ENCODE assay signal across 8 mouse cellular contexts in the genomic region with DNA sequence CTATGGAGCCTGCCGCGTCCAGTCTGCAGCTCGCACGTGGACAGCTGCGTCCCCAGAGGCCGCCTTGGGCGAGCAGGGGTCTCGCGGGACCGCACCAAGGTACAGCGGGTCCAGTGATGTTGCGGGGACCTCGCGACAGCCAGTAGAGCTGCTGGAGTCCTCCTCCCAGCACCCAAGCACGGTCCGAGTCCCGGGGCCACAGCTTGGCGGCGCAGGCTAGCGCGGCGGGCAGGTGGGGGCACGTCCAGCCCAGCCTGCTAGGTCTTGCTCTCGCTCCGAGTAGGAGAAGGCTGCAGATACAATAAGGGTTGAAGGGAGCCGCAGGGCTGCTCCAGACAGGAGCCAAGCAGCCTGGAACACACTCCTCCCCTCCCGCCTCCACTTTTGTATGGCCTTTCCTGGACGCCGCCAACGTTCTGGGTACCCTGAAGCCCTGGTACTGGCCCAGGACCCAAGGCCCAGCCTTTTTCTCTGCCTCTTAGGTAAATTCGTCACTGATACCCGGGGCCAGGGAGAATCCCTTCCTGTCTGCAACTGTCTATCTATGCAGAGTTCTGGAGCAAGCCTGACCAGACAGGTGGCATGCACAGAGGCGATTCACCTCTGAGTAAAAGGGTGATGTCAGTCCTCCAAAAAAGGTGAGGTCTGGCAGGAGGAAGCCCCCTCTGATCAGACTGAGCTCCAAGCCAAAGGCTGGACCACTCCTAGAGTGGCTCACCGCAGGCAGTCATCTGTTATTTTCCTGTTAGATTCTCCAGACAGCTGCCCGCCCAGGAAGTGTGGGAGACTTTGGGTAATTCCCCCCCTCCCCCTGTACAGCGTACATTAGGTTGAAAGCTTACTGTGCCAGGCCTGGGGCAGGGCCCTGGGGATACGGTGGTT. TPM values are rescaled to one million over a fixed set of nuclear protein-coding genes. Genes with fewer than 3 reads are reported as not detected.
A peak's percentile ranks its signal among the peaks of the same experiment; 100 is the strongest.
DNase-seq lines count a peak whose midpoint lies in the region; ATAC-seq lines count a peak whose summit lies in the region.

TSS of gene Fermt1 (minus strand) at position 581 of the 882 bp plus-strand sequence.

- peaks cover 69% of the 10 kb centered on the region for H3K27me3 ChIP-seq in heart, embryonic 13.5 days (replicated peaks)
- H3K27me3 ChIP-seq in hindbrain, embryonic 15.5 days = peaks cover 46% of the 10 kb centered on the region
- peaks cover 50% of the 10 kb centered on the region for H3K27me3 ChIP-seq in liver, embryonic 12.5 days (replicated peaks)
- peaks cover 6% of the 10 kb centered on the region; the same call in 1 of the 2 replicates for H3K27me3 ChIP-seq in stomach, embryonic 14.5 days (ENCODE audit: control insufficient read depth, insufficient read depth, low read length)

- peak; percentile 46; the same call in 1 of the 2 replicates for ATAC-seq in heart, embryonic 13.5 days (ENCODE audit: extremely low read depth, insufficient number of reproducible peaks, low FRiP score, low TSS enrichment)
- peak; percentile 74; the same call in 1 of the 2 replicates for ATAC-seq in hindbrain, embryonic 15.5 days (ENCODE audit: low FRiP score, low read depth)
- peak; percentile 24; the same call in 1 of the 2 replicates for ATAC-seq in liver, embryonic 12.5 days
- peak; percentile 83 for ATAC-seq in stomach, embryonic 14.5 days (ENCODE audit: insufficient number of reproducible peaks, insufficient read depth, low FRiP score, low read depth)

- H3K9ac ChIP-seq in heart, embryonic 13.5 days = peak within 1 kb of the TSS; percentile 37
- H3K9ac ChIP-seq in hindbrain, embryonic 15.5 days = 0 out of 2 replicates have a peak within 1 kb of the TSS, but pooled peaks have one; percentile 17
- no peak within 1 kb of the TSS for H3K9ac ChIP-seq in liver, embryonic 12.5 days
- peak within 1 kb of the TSS; percentile 31 for H3K9ac ChIP-seq in stomach, embryonic 14.5 days (replicated peaks; ENCODE audit: low read depth, low read length)

- H3K4me2 ChIP-seq in heart, embryonic 13.5 days = peak within 1 kb of the TSS; percentile 74
- H3K4me2 ChIP-seq in hindbrain, embryonic 15.5 days = peak within 1 kb of the TSS; percentile 69
- peak within 1 kb of the TSS; percentile 55 for H3K4me2 ChIP-seq in liver, embryonic 12.5 days
- peak within 1 kb of the TSS; percentile 44 for H3K4me2 ChIP-seq in stomach, embryonic 14.5 days (replicated peaks; ENCODE audit: low read depth, low read length)

- DNase-seq in heart, adult 9 months (ENCODE audit: low spot score in 2 of 2) = no peak
- DNase-seq in embryo, embryonic 10.5 days (ENCODE audit: low spot score) = peak; percentile 33
- no peak for DNase-seq in layer of hippocampus, postnatal 14 days (ENCODE audit: low spot score in 2 of 2)
- DNase-seq in MN1 (ENCODE audit: low spot score) = no peak

- no peak within 1 kb of the TSS for H3K27ac ChIP-seq in heart, embryonic 13.5 days (replicated peaks)
- H3K27ac ChIP-seq in hindbrain, embryonic 15.5 days (replicated peaks) = no peak within 1 kb of the TSS
- no peak within 1 kb of the TSS for H3K27ac ChIP-seq in liver, embryonic 12.5 days
- H3K27ac ChIP-seq in stomach, embryonic 14.5 days (ENCODE audit: low read length) = peak within 1 kb of the TSS; percentile 70

- no peaks in the 10 kb centered on the region for H3K36me3 ChIP-seq in heart, embryonic 13.5 days
- no peaks in the 10 kb centered on the region for H3K36me3 ChIP-seq in hindbrain, embryonic 15.5 days
- no peaks in the 10 kb centered on the region for H3K36me3 ChIP-seq in liver, embryonic 12.5 days
- H3K36me3 ChIP-seq in stomach, embryonic 14.5 days (ENCODE audit: control insufficient read depth, insufficient read depth, low read length) = no peaks in the 10 kb centered on the region

- H3K9me3 ChIP-seq in heart, embryonic 13.5 days = no peaks in the 10 kb centered on the region
- no peaks in the 10 kb centered on the region for H3K9me3 ChIP-seq in hindbrain, embryonic 15.5 days
- no peaks in the 10 kb centered on the region for H3K9me3 ChIP-seq in liver, embryonic 12.5 days (replicated peaks)
- no peaks in the 10 kb centered on the region for H3K9me3 ChIP-seq in stomach, embryonic 14.5 days (ENCODE audit: control insufficient read depth, low read depth, low read length)

- peak within 1 kb of the TSS; percentile 49 for H3K4me3 ChIP-seq in heart, embryonic 13.5 days
- H3K4me3 ChIP-seq in hindbrain, embryonic 15.5 days = peak within 1 kb of the TSS; percentile 37
- H3K4me3 ChIP-seq in liver, embryonic 12.5 days = peak within 1 kb of the TSS; percentile 21
- peak within 1 kb of the TSS; percentile 35 for H3K4me3 ChIP-seq in stomach, embryonic 14.5 days (ENCODE audit: low read depth, low read length)

- H3K4me1 ChIP-seq in heart, embryonic 13.5 days = peaks cover 14% of the 10 kb centered on the region
- H3K4me1 ChIP-seq in hindbrain, embryonic 15.5 days (replicated peaks) = peaks cover 14% of the 10 kb centered on the region
- 0 out of 2 replicates have a peak, but pooled peaks cover 4% of the 10 kb centered on the region for H3K4me1 ChIP-seq in liver, embryonic 12.5 days
- no peaks in the 10 kb centered on the region for H3K4me1 ChIP-seq in stomach, embryonic 14.5 days (ENCODE audit: control insufficient read depth, insufficient read depth, low read length)

- WGBS in heart, embryonic 13.5 days = 5% methylated on average over 37 of the region's 37 CpGs
- WGBS in hindbrain, embryonic 15.5 days = 4% methylated on average over 37 of the region's 37 CpGs
- 4% methylated on average over 37 of the region's 37 CpGs for WGBS in liver, embryonic 12.5 days (ENCODE audit: insufficient replicate concordance)
- WGBS in stomach, embryonic 14.5 days = 2% methylated on average over 37 of the region's 37 CpGs

RNA-seq across cellular contexts. Expression of gene Fermt1, which starts in this region (rescaled TPM):
- polyA plus RNA-seq in heart, embryonic 13.5 days (2015; fragmentation: Nextera tagmentation; extraction: Ambion mirVana) = 0.13 and 0.88 TPM in 2 replicates
- 0.04 TPM in 1 of 2 replicates, not detected in the other for polyA plus RNA-seq in hindbrain, embryonic 15.5 days (2015; fragmentation: Nextera tagmentation; extraction: Ambion mirVana)
- polyA plus RNA-seq in liver, embryonic 12.5 days (2016; fragmentation: Nextera tagmentation; extraction: Ambion mirVana) = 0.47 and 0.83 TPM in 2 replicates
- 55.8 and 62.7 TPM in 2 replicates for polyA plus RNA-seq in stomach, embryonic 14.5 days (2014; fragmentation: Nextera tagmentation; extraction: Ambion mirVana)
- total RNA-seq in layer of hippocampus, postnatal 14 days (2021) = under 1 TPM; 0.19 to 0.76 TPM

Comparison
In these comparisons a context has a peak if more than half of its experiments do, and no peak if none do; other contexts are left out.
1. RNA of gene Fermt1 (polyA plus RNA-seq): 55.8 to 62.7 TPM in stomach, embryonic 14.5 days; 0.13 to 0.88 TPM in heart, embryonic 13.5 days, 0.47 to 0.83 TPM in liver, embryonic 12.5 days and 0.04 TPM in hindbrain, embryonic 15.5 days; every median in the first group is over 10 times any median in the second.
2. Peak in ATAC-seq, H3K4me3 ChIP-seq, H3K9ac ChIP-seq and H3K4me2 ChIP-seq in heart, embryonic 13.5 days; RNA of the gene not detected or under 1 TPM.
3. Peak in ATAC-seq, H3K4me3 ChIP-seq, H3K9ac ChIP-seq and H3K4me2 ChIP-seq in hindbrain, embryonic 15.5 days; RNA of the gene not detected or under 1 TPM.
4. Peak in ATAC-seq, H3K4me3 ChIP-seq and H3K4me2 ChIP-seq in liver, embryonic 12.5 days; RNA of the gene not detected or under 1 TPM.
5. ATAC-seq: peak in every context shown above with its lines; median percentile 83 in stomach, embryonic 14.5 days; 74 in hindbrain, embryonic 15.5 days; 46 in heart, embryonic 13.5 days; 24 in liver, embryonic 12.5 days.
6. Peak in every context shown above with its lines, with median percentiles within 50 percentile points of each other: H3K4me2 ChIP-seq and H3K4me3 ChIP-seq.